Mouse (Mus musculus) v-Abl transformed pro-B cells (cell line): ENCODE measurements around the gene Pth.

Source experiments
- in situ Hi-C, 2 experiments: fragments of 400-800 bp; cut with MboI; formaldehyde crosslinking; loops; one replicate each; pipeline ENCODE4 v1.15.1; 2025; ENCODE audit not compliant: unreplicated experiment in 2 of 2

The Pth gene

DNA sequence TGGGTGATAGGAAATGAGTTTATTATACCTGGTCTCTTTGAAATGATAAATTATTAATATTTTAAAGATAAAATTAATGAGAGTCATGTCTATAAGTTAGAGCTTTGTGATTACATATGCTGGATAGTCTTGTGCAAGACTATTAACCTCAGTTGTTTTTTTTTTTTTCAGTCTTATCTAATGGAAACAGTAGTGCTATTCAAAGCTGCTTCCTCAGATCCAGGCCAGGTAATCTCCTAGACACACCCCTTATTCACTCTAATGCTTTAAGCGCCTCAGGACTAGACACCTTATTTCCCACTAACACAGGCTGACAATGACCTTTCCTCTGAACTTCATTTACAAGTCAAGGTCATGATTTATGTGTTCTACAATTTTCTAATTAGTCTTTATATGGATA is 39.3 kb downstream of the Pth start:
- in situ Hi-C loops = loop anchor here in 1 of 2 experiments (25.0 kb wide), 1 partner anchor 888 kb away; no protein-coding TSS in a partner anchor

DNA sequence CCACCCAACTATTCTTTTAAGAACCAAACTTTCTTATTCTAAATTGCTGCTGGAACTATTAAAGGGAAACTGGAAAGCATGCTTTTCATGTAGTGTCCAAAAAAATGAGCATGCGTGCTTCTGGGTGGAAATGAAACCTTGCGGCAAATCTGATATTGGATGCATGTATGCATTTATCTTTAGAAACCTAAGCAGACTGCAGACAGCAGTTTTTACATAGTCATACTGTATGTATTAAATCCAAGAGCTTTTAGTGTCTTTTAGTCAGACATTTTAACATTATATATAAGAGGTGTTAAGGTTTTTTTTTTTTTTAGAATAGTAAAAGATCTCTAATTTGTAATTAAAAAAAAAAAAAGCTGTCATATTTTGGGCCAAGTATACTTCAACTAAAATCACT is 40.7 kb downstream of the Pth start:
- in situ Hi-C loops = loop anchor here in 1 of 2 experiments (25.0 kb wide), 1 partner anchor 890 kb away; no protein-coding TSS in a partner anchor

DNA sequence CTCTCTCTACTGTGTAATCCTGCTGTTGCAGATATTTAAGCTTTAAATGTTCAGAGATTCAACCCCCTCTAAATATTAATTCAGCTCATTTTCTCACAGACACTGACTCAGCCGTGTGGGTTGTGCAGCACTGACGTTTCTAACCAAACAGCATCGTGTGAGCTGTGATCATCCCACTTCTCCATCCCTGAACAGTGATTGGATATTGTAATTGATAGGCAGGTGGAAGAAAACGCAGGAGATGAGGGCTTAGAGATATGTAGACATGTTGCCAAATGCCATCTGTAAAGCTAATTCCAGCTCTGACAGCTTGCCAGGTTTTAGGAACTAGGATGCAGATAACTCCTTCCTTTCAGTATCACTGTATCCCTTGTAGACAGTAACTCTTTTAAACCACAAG is 41.1 kb downstream of the Pth start:
- in situ Hi-C loops = loop anchor here in 1 of 2 experiments (25.0 kb wide), 1 partner anchor 890 kb away; no protein-coding TSS in a partner anchor
